Mouse (Mus musculus) forebrain, embryonic 10.5 days (tissue): ENCODE data around the gene Rtn2. TPM values are rescaled to one million over a fixed set of nuclear protein-coding genes. Genes with fewer than 3 reads are reported as not detected.

ENCODE experiments used
- DNase-seq: peaks from one replicate; pipeline ENCODE4 v3.0.0-alpha.2; 2017; ENCODE audit warnings: low spot score; ENCODE audit errors: extremely low spot score
- H3K27ac ChIP-seq: fragments of 300-500 bp; sonication (generic); 2 replicates; pipeline ENCODE4 v1.5.1; 2016; ENCODE audit warnings: mild to moderate bottlenecking
- H3K27me3 ChIP-seq: fragments of 300-500 bp; sonication (generic); 2 replicates; pipeline ENCODE4 v1.6.1; 2016; ENCODE audit warnings: mild to moderate bottlenecking; ENCODE audit not compliant: poor library complexity, severe bottlenecking
- H3K36me3 ChIP-seq: fragments of 300-500 bp; sonication (generic); replicated peaks from 2 replicates; pipeline ENCODE4 v1.6.1; 2016; ENCODE audit warnings: mild to moderate bottlenecking, moderate library complexity
- H3K4me1 ChIP-seq: fragments of 300-500 bp; sonication (generic); 2 replicates; pipeline ENCODE4 v1.6.1; 2016
- H3K4me3 ChIP-seq: fragments of 300-500 bp; sonication (generic); 2 replicates; pipeline ENCODE4 v1.5.1; 2016; ENCODE audit warnings: mild to moderate bottlenecking, moderate library complexity
- H3K9me3 ChIP-seq: fragments of 300-500 bp; sonication (generic); 2 replicates; pipeline ENCODE4 v1.6.1; 2016; ENCODE audit warnings: mild to moderate bottlenecking, moderate library complexity
- WGBS: fragments of 180-500 bp; shearing (Covaris S2); methylation state at CpG from one replicate; pipeline ENCODE4 v1.1.7; 2016; 5-methylcytosine and 5-hydroxymethylcytosine counted together
- polyA plus RNA-seq: library from polyadenylated mRNA; unstranded; fragments of >200 nt; fragmentation: Nextera tagmentation; extraction: Ambion mirVana; gene quantifications from 2 replicates; pipeline ENCODE4 v1.2.1, GENCODE M21; 2016

The Rtn2 gene
- polyA plus RNA-seq, 1 experiment from 2014 or later, result 33.1 TPM

DNA sequence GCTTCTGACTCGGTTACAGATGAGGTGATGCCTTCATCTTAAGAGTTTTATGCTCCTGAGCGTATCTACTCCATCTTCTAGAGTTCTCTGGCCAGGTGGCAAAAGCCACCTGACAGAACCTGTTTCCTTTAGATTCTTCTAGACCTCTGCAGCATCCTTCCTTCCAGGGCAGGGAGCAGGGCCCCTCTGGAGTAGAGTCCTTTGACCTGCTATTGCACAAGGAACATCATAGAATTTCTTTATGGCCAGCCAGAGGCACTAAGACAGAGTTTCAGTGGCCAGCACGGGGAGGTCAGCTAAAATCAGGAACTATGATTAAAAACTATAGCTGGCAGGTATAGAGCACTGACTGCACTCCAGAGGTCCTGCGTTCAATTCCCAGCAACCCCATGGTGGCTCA, 30.3 kb upstream of the Rtn2 start:
- Histone ChIP-seq H3K27ac (no peak overlapping the region), H3K9me3 (no peaks in the 10 kb centered on the region), H3K4me1 (no peaks in the 10 kb centered on the region), H3K36me3 (peaks cover 32% of the 10 kb centered on the region), H3K27me3 (no peaks in the 10 kb centered on the region), H3K4me3 (no peak overlapping the region)
- 86% methylated on average over 4 of the region's 4 CpGs for WGBS
- DNase-seq, result no peak

DNA sequence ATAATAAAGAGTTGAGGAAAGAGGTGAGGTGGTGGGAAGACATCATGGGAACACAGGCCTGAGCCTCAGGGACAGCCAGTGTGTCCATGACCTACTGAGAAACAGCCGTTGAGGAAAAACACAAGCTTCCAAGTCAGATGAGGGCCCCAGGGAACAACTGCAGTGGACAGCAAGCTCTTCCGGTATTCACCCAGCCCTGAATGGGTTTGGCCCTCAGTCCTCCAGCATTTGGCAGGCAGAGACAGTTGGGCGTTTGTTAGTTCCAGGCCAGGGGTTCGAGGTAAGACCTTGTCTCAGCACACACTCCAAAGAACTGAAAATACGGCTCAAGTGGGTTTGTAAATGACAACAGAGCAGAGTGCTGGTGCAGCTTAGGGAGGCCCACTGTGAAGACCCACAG, 29.0 kb upstream of the Rtn2 start:
- Histone ChIP-seq H3K27ac (no peak overlapping the region), H3K4me3 (no peak overlapping the region), H3K36me3 (peaks cover 39% of the 10 kb centered on the region), H3K9me3 (no peaks in the 10 kb centered on the region), H3K27me3 (no peaks in the 10 kb centered on the region), H3K4me1 (peaks cover 11% of the 10 kb centered on the region)
- WGBS, result 74% methylated on average over 5 of the region's 5 CpGs
- DNase-seq, result no peak

DNA sequence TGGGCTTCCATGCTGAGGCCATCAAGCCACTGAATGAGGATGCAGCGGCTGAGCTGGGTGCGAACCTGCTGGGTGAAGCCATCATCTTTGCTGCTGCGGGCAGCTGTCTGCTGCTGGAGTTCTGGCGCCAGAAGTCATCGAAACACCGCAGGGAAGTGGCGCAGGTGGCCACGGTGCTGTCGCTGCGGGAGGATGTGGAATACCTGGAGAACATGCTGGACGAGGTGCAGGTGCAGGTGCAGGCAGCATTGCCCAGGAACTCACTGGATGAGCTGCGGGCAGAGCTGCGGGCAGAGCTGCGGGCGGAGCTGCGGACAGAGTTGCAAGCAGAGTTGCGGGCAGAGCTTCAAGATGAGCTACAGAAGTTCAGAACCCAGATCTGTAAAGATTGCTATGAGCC, 27.0 kb upstream of the Rtn2 start:
- Histone ChIP-seq H3K4me1 (peaks cover 11% of the 10 kb centered on the region), H3K9me3 (no peaks in the 10 kb centered on the region), H3K4me3 (no peak overlapping the region), H3K27me3 (no peaks in the 10 kb centered on the region), H3K36me3 (peaks cover 57% of the 10 kb centered on the region), H3K27ac (no peak overlapping the region)
- DNase-seq, result no peak
- 86% methylated on average over 17 of the region's 17 CpGs for WGBS

DNA sequence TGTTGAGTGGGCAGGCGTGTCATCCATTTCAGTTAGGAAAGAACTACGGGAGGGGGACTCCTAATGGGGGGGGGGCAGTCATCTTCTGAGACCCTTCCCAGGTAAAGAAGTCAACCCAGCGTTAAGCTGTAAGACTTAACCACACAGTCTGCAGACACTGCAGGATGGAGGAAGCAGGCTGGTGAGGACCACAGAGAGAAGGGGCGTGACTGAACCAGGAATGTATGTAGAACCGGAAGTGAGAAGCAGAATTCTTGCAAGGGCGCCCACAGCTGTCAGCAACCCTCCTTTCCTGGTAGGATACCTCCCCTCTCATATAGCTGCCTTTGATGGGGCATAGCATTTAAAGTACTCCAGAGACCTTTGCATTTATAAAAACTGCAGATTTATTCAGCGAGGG, 25.9 kb upstream of the Rtn2 start:
- no peak for DNase-seq
- Histone ChIP-seq H3K4me1 (peaks cover 11% of the 10 kb centered on the region), H3K27me3 (no peaks in the 10 kb centered on the region), H3K27ac (no peak overlapping the region), H3K36me3 (peaks cover 69% of the 10 kb centered on the region), H3K4me3 (no peak overlapping the region), H3K9me3 (no peaks in the 10 kb centered on the region)
- WGBS, result 91% methylated on average over 7 of the region's 7 CpGs

DNA sequence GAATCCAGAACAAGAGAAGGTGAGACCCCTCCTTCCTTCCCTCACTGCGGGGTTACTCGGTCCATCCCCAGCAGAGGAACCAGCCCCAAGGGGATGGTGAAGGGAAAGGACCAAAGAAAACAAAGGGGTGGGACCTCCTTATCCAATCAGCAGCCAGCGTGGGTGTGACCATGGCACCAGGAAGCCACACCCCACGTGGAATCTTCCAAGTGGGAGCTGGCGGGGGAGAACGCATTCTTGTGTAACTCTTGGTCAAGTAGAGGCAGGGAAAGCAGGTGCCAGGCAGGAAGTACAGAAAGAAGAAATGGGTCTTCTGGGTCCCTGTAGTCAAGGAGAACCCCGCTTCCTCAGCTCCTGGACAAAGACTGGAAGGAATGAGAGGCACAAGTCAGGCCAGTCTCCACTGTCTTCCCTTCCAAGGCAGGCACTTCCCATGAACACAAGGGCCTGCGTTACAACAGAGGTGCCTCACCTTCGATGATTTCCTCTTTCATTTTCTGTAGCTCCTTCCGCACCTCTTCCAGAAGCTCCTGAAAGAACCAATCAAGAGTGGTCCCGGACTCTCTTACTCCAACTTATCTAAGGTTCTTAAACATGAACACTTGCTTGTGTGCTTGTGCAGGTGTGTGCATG, 24.9 kb upstream of the Rtn2 start:
- no peak overlapping the region; the same call in 1 of the 2 replicates for H3K27ac ChIP-seq
- peaks cover 11% of the 10 kb centered on the region for H3K4me1 ChIP-seq
- no peaks in the 10 kb centered on the region for H3K9me3 ChIP-seq
- H3K27me3 ChIP-seq, result no peaks in the 10 kb centered on the region
- peaks cover 78% of the 10 kb centered on the region for H3K36me3 ChIP-seq
- DNase-seq, result peak; percentile 67
- 0 out of 2 replicates have a peak overlapping the region, but pooled peaks have one; percentile 5 for H3K4me3 ChIP-seq
- WGBS, result 37% methylated on average over 11 of the region's 11 CpGs

DNA sequence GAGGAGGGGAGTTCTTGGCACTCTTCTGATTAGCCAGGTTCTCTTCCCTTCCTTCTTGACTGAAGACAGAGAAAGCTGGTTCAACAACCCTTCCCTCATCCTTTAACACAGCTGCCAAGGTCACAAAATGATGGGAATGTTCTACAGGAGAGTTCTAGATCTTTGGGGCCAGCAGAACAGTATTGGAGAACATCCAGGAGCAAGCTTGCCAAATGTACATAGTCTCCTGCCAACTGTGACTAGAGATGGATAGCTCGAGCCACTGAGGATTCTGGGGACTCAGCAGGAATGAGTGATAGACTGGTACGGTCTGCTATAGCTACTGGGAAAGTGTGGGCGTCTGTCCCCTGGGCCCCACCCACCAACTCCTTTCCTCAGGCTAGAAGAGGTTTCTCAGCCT, 24.1 kb upstream of the Rtn2 start:
- 93% methylated on average over 3 of the region's 3 CpGs for WGBS
- no peak overlapping the region for H3K27ac ChIP-seq
- H3K9me3 ChIP-seq, result no peaks in the 10 kb centered on the region
- no peak overlapping the region for H3K4me3 ChIP-seq
- H3K4me1 ChIP-seq, result peaks cover 11% of the 10 kb centered on the region
- no peaks in the 10 kb centered on the region for H3K27me3 ChIP-seq
- no peak for DNase-seq
- peaks cover 86% of the 10 kb centered on the region for H3K36me3 ChIP-seq

DNA sequence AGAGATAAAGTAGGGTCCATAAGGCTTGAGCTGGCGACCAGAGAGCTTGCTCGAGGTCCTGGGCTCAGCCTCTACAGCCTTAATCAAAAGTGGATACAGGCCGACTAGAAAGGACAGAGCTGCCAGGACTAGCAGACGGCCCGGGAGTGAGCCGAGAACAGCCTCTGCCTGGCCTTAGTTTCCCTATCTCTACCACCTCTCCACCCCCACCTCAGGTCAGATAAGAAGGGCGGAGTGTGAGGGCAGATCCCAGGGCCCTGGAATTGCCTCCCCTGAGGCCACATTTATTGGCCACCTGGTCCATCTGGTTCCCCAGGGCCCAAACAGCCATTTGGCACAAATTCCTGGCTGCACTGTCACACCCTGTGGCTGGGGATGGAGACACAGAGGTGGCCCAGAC, 17.3 kb upstream of the Rtn2 start:
- Histone ChIP-seq H3K27ac (no peak overlapping the region), H3K9me3 (no peaks in the 10 kb centered on the region), H3K4me1 (peaks cover 39% of the 10 kb centered on the region), H3K36me3 (peaks cover 81% of the 10 kb centered on the region), H3K4me3 (no peak overlapping the region; the same call in 1 of the 2 replicates), H3K27me3 (no peaks in the 10 kb centered on the region)
- no peak for DNase-seq
- 92% methylated on average over 7 of the region's 7 CpGs for WGBS

DNA sequence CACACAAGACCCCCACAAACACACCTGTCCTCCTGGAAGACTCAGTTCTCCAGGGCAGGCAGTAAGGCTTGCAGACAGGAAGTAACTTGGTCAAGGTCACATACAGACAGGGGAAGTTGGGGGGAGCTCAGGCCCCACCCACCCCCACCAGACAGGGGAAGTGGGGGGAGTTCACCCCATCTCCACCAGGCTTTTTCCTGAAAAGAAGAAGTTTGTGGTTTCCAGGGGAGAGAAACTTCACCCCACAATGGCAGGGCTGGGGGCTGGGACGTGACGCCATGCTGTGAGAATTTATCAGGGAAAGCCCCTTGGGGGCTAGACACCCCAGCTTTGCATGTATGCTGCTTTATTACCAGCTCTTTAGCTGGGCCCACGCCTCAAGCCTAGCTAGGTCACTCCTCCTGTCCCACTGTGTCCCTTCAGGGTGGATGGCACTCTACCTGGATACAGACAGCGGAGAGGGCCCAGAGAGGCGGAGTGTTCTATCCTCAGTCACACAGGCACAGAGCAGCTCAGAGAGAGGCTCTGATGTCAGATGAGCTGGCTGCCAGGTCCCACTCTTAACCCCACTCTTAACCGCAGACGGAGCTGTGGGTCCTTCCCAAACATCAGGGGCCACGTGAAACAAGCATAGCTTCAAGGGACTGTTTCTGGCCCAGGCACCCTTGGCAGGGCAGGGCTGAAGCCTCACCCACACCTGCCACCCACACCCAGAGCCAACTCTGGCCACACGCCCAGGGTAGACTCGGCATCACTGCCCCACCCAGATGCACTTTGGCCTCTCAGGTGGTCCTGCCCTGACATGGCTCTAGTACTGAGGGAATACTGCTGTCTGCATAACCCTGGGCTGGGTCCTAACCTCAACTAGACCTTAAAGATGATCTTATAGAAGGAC, 16.2 kb upstream of the Rtn2 start:
- H3K4me3 ChIP-seq, result no peak overlapping the region
- H3K36me3 ChIP-seq, result peaks cover 70% of the 10 kb centered on the region
- 89% methylated on average over 10 of the region's 10 CpGs for WGBS
- H3K9me3 ChIP-seq, result no peaks in the 10 kb centered on the region
- H3K4me1 ChIP-seq, result peaks cover 48% of the 10 kb centered on the region
- no peak overlapping the region; the same call in 1 of the 2 replicates for H3K27ac ChIP-seq
- no peak for DNase-seq
- H3K27me3 ChIP-seq, result no peaks in the 10 kb centered on the region

DNA sequence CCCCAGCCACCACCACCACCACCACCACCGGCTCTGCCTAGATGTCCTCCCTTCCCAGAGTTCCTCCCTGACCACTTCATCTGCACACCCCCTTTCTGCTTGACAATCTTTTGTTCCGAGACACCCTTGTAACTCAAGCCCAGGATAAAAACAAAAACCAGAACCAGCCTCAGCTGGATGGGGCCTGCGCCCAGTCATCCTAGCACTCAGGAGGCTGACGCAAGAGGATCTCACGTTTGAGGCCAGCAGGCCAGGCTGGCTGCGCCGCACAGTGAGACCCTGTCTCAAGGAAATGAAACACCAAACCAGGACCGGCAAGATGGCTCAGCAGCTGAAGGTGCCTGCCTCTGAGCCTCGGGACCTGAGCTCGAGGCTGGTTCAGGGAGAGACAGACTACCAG, 15.4 kb upstream of the Rtn2 start:
- H3K4me3 ChIP-seq, result no peak overlapping the region
- WGBS, result 82% methylated on average over 10 of the region's 10 CpGs
- H3K4me1 ChIP-seq, result peaks cover 48% of the 10 kb centered on the region
- H3K27me3 ChIP-seq, result no peaks in the 10 kb centered on the region
- no peak overlapping the region for H3K27ac ChIP-seq
- H3K9me3 ChIP-seq, result no peaks in the 10 kb centered on the region
- H3K36me3 ChIP-seq, result peaks cover 62% of the 10 kb centered on the region
- DNase-seq, result no peak

DNA sequence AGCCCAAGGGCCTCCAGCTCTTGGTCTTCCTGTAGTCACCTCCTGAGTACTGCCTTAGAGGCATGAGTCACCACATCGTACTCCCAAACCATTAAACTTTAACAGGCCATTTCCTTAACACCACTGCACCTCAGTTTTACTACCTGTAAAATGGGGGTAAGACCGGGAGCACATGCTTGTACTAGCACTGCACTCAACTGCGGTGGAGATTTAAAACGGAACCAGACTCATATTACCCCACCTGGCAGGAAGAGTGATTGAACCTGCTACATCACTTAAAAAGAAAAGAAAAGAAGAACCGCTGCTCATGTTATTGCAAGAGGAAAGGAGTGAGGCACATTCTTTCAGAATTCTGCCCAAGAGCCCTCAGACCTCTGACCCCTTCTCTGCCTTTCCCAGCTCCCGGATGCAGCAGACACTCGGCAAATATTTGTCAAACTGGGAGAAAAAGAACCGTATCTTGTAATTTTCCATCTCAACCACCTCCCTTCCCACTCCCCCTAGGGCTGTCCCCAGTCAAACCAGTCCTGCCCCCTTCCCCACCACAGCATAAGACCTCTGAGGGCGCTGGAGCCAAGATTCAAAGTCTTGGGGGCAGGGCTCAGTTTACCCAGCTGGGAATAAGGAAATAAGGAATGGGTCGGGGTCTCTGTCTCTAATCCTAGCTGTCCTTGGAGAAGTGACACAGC, 13.3 kb upstream of the Rtn2 start:
- Histone ChIP-seq H3K4me3 (peak overlapping the region; percentile 99), H3K27ac (peak overlapping the region; percentile 94), H3K4me1 (peaks cover 53% of the 10 kb centered on the region), H3K36me3 (peaks cover 41% of the 10 kb centered on the region), H3K9me3 (no peaks in the 10 kb centered on the region), H3K27me3 (no peaks in the 10 kb centered on the region)
- 55% methylated on average over 10 of the region's 10 CpGs for WGBS
- no peak for DNase-seq

DNA sequence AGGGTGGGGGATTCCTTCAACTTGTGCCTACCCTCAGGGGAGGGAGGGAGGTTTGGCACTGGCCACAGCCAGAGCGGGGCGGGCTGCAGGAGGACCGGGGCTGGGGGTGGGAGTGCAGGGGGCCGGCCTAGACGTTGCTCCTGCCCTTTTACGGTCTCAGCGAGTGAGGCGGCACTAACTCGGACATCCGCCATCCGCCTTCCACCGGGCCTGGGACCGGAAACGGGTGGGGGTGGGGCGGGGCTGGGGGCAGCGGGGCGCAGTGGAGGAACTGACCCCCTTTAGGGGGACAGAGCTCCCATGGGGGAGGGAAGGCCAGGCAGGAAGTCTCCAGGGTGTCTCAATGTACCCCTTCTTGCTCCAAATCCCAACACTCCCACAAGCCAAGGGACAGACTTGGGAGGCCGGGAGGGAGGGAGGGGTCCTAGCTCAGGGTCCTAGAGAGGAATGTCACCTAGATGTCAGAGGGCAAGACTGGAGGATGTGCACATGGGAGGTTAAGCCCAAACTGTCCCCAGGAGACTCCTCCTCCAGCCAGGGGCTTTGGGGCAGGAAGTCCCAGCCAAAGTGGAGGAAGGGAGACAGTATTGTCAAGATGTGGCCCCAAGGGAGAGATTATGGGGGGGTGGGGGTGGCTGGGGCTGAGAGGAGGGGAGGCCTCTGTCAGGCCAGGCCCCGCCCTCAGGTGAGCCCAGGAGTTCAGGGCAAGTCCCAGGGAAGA, 12.5 kb upstream of the Rtn2 start:
- no peaks in the 10 kb centered on the region for H3K27me3 ChIP-seq
- 2% methylated on average over 19 of the region's 19 CpGs for WGBS
- DNase-seq, result peak; percentile 58
- H3K9me3 ChIP-seq, result no peaks in the 10 kb centered on the region
- peak overlapping the region; percentile 94 for H3K27ac ChIP-seq
- H3K4me1 ChIP-seq, result peaks cover 53% of the 10 kb centered on the region
- H3K4me3 ChIP-seq, result peak overlapping the region; percentile 99
- H3K36me3 ChIP-seq, result peaks cover 33% of the 10 kb centered on the region

DNA sequence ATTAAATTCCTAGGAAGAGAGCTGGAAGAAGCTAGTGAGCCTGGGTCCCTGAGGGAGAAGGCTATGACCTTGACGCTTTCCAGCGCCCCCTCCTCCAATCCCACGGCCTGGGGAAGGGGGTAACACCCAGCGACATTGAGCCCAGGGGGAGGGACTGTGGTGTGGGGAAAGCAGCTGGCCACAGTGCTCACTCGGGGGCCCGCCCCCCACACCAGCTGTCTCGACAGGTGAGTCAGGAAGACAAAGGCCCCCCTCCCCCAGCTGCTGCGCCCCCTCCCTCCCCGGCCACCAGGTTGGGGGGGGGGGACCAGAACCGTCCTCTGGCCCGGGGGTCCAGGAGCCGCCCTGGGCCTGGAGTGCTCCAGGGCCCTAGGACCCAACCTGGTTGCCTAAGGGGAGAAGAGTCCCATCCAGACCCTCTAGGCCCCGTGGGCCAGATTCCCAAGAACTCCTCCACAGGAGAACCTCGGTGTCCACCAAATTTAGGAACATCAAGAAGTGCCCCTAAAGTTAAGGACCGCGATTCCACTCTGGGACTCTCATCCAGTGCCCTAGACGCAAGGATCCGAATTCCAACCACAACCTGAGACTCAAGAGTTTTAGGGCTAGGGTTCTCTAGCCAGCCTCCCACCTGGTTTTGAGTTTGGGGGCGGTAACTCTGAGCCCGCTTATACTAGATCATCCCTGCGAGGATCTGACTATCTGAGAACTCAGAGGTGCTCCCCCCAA, 11.8 kb upstream of the Rtn2 start:
- Histone ChIP-seq H3K4me3 (peak overlapping the region; percentile 99), H3K9me3 (no peaks in the 10 kb centered on the region), H3K36me3 (peaks cover 27% of the 10 kb centered on the region), H3K27ac (peak overlapping the region; percentile 94), H3K4me1 (peaks cover 51% of the 10 kb centered on the region), H3K27me3 (no peaks in the 10 kb centered on the region)
- DNase-seq, result peak; percentile 32
- WGBS, result under 1% methylated on average over 21 of the region's 21 CpGs
